Mouse (Mus musculus) liver, adult 2 months (tissue): Measurements from ENCODE around the gene Sidt2. TPM values are rescaled to one million over a fixed set of nuclear protein-coding genes. Genes with fewer than 3 reads are reported as not detected.

Source experiments
- DNase-seq: peaks from one replicate; pipeline ENCODE4 v3.0.0-alpha.2; 2011; ENCODE audit warnings: low read depth, low spot score; ENCODE audit errors: extremely low read depth
- H3K27ac ChIP-seq: fragments of 200-500 bp; replicated peaks from 2 replicates; pipeline ENCODE4 v1.5.1; 2012; ENCODE audit warnings: low read depth, mild to moderate bottlenecking, control low read depth, inconsistent platforms, low read length; ENCODE audit not compliant: insufficient read depth
- H3K27me3 ChIP-seq: fragments of 200-500 bp; 2 replicates; pipeline ENCODE4 v1.6.1; 2012; ENCODE audit warnings: mild to moderate bottlenecking, moderate library complexity, low read length, inconsistent platforms; ENCODE audit not compliant: control insufficient read depth, insufficient read depth
- H3K36me3 ChIP-seq: fragments of 200-500 bp; 2 replicates; pipeline ENCODE4 v1.6.1; 2012; ENCODE audit warnings: low read length, inconsistent platforms; ENCODE audit not compliant: control insufficient read depth, insufficient read depth
- H3K4me1 ChIP-seq: fragments of 200-500 bp; 2 replicates; pipeline ENCODE4 v1.6.1; 2011; ENCODE audit warnings: low read length; ENCODE audit not compliant: control insufficient read depth, insufficient read depth
- H3K4me3 ChIP-seq: fragments of 200-500 bp; 2 replicates; pipeline ENCODE4 v1.5.1; 2011; ENCODE audit warnings: low read depth, mild to moderate bottlenecking, control low read depth, low read length, moderate library complexity; ENCODE audit not compliant: insufficient read depth
- H3K79me2 ChIP-seq: fragments of 200-500 bp; 2 replicates; pipeline ENCODE4 v1.6.1; 2012; ENCODE audit warnings: inconsistent platforms, mild to moderate bottlenecking, low read length, moderate library complexity; ENCODE audit not compliant: control insufficient read depth, insufficient read depth
- H3K9ac ChIP-seq: fragments of 200-500 bp; 2 replicates; pipeline ENCODE4 v1.6.1; 2012; ENCODE audit warnings: low read depth, mild to moderate bottlenecking, control low read depth, inconsistent platforms, low read length
- CTCF ChIP-seq: fragments of 200-500 bp; IDR thresholded peaks from 2 replicates; pipeline ENCODE4 v1.5.1; 2011; ENCODE audit warnings: low read depth, low read length, control low read depth
- POLR2A ChIP-seq: fragments of 200-500 bp; IDR thresholded peaks from 2 replicates; pipeline ENCODE4 v1.6.1; 2011; ENCODE audit warnings: low read length, control low read depth; ENCODE audit not compliant: insufficient read depth; ENCODE audit errors: extremely low read depth
- WGBS: fragments of 180-500 bp; shearing (Covaris S2); methylation state at CpG from one replicate; pipeline ENCODE4 v1.1.7; 2018; 5-methylcytosine and 5-hydroxymethylcytosine counted together
- polyA plus RNA-seq: library from polyadenylated mRNA; depleted of rRNA; stranded (reverse); fragments of >200 nt; gene quantifications from 2 replicates; pipeline ENCODE4 v1.2.3, GENCODE M21; 2012
- total RNA-seq: library from RNA; depleted of rRNA; stranded (reverse); fragments of >200 nt; gene quantifications from 2 replicates; pipeline ENCODE4 v1.2.3, GENCODE M21; 2014

Gene Sidt2
- total and polyA plus RNA-seq, 2 experiments: 48.9 to 330 TPM

- Histone ChIP-seq H3K36me3 (peaks cover 40% of the 10 kb centered on the region), H3K27ac (no peak overlapping the region)
Observed at GRCm38 (mm10) chr9:45976884-45977283, 21.8 kb upstream of the Sidt2 start.

GRCm38 (mm10) chr9:45963577-45963976, 8.5 kb upstream of the Sidt2 start:
- Histone ChIP-seq H3K4me1 (peaks cover 13% of the 10 kb centered on the region), H3K36me3 (peaks cover 35% of the 10 kb centered on the region), H3K27me3 (no peaks in the 10 kb centered on the region), H3K9ac (no peak overlapping the region), H3K27ac (no peak overlapping the region), H3K4me3 (no peak overlapping the region), H3K79me2 (no peaks in the 10 kb centered on the region; the same call in 1 of the 2 replicates)
- DNase-seq: peak; percentile 45
- TF ChIP-seq CTCF: no peak
- TF ChIP-seq POLR2A: no peak
- 66% methylated on average over 6 of the region's 6 CpGs for WGBS

More at GRCm38 (mm10) chr9:45976884-45977283, 21.8 kb upstream of the Sidt2 start:
- H3K4me3 ChIP-seq: no peak overlapping the region
- peak; percentile 38 for DNase-seq
- no peaks in the 10 kb centered on the region for H3K27me3 ChIP-seq
- H3K79me2 ChIP-seq: peaks cover 16% of the 10 kb centered on the region
- no peaks in the 10 kb centered on the region for H3K4me1 ChIP-seq
- WGBS: 73% methylated on average over 2 of the region's 2 CpGs
- TF ChIP-seq POLR2A (no peak), CTCF (0 out of 2 replicates have a peak, but pooled peaks have one; percentile 9)
- no peak overlapping the region for H3K9ac ChIP-seq

GRCm38 (mm10) chr9:45961855-45962254, 6.8 kb upstream of the Sidt2 start:
- Histone ChIP-seq H3K27me3 (no peaks in the 10 kb centered on the region), H3K79me2 (no peaks in the 10 kb centered on the region; the same call in 1 of the 2 replicates), H3K4me1 (peaks cover 22% of the 10 kb centered on the region), H3K27ac (no peak overlapping the region), H3K9ac (no peak overlapping the region), H3K4me3 (no peak overlapping the region), H3K36me3 (peaks cover 25% of the 10 kb centered on the region)
- 16% methylated on average over 2 of the region's 2 CpGs for WGBS
- peak; percentile 91 for DNase-seq
- TF ChIP-seq POLR2A (no peak), CTCF (no peak)

GRCm38 (mm10) chr9:45959661-45960060, 4.6 kb upstream of the Sidt2 start:
- DNase-seq: peak; percentile 96
- 13% methylated on average over 7 of the region's 7 CpGs for WGBS
- peaks cover 6% of the 10 kb centered on the region for H3K36me3 ChIP-seq

GRCm38 (mm10) chr9:45958851-45959250, 3.8 kb upstream of the Sidt2 start:
- H3K27me3 ChIP-seq: no peaks in the 10 kb centered on the region
- TF ChIP-seq POLR2A (no peak), CTCF (no peak)
- 63% methylated on average over 4 of the region's 4 CpGs for WGBS
- peaks cover 6% of the 10 kb centered on the region; the same call in 1 of the 2 replicates for H3K79me2 ChIP-seq
- no peak overlapping the region for H3K4me3 ChIP-seq
- peaks cover 23% of the 10 kb centered on the region for H3K4me1 ChIP-seq
- no peak overlapping the region; the same call in 1 of the 2 replicates for H3K9ac ChIP-seq
- H3K27ac ChIP-seq: peak overlapping the region; percentile 89
- DNase-seq: no peak
- H3K36me3 ChIP-seq: 0 out of 2 replicates have a peak, but pooled peaks cover 2% of the 10 kb centered on the region

More at GRCm38 (mm10) chr9:45959661-45960060, 4.6 kb upstream of the Sidt2 start:
- Histone ChIP-seq H3K79me2 (peaks cover 4% of the 10 kb centered on the region; the same call in 1 of the 2 replicates), H3K4me1 (peaks cover 23% of the 10 kb centered on the region), H3K27me3 (no peaks in the 10 kb centered on the region), H3K4me3 (no peak overlapping the region), H3K27ac (peak overlapping the region; percentile 68), H3K9ac (no peak overlapping the region)
- no peak for TF ChIP-seq CTCF
- TF ChIP-seq POLR2A: no peak

- DNase-seq: peak; percentile 83
- Histone ChIP-seq H3K27me3 (no peaks in the 10 kb centered on the region), H3K4me1 (peaks cover 27% of the 10 kb centered on the region), H3K79me2 (peaks cover 10% of the 10 kb centered on the region; the same call in 1 of the 2 replicates), H3K4me3 (no peak overlapping the region), H3K27ac (peak overlapping the region; percentile 89), H3K9ac (peak overlapping the region; percentile 61), H3K36me3 (0 out of 2 replicates have a peak, but pooled peaks cover 1% of the 10 kb centered on the region)
- TF ChIP-seq CTCF (no peak), POLR2A (no peak)
- 26% methylated on average over 7 of the region's 7 CpGs for WGBS
Observed at GRCm38 (mm10) chr9:45958023-45958670, 3.1 kb upstream of the Sidt2 start.
